Mouse (Mus musculus) frontal cortex, adult 2 months (tissue): ENCODE data around the gene Gng8. TPM values are rescaled to one million over a fixed set of nuclear protein-coding genes. Genes with fewer than 3 reads are reported as not detected.

Experiments
- polyA plus RNA-seq: library from polyadenylated mRNA; depleted of rRNA; stranded (reverse); fragments of >200 nt; gene quantifications from 2 replicates; pipeline ENCODE4 v1.2.3, GENCODE M21; 2012; rRNA removed

Gng8 gene
- polyA plus RNA-seq, 1 experiment = 5.9 TPM

Other genes starting within 250 kb of the Gng8 start
- 0.17 and 0.24 TPM in 2 replicates for gene Ceacam15, start 216.1 kb upstream of the Gng8 start, polyA plus RNA-seq
- 0.24 and 0.55 TPM in 2 replicates for gene Ceacam9, start 169.9 kb upstream of the Gng8 start, polyA plus RNA-seq
- 537 and 586 TPM in 2 replicates for gene Ap2s1, start 153.4 kb upstream of the Gng8 start, polyA plus RNA-seq
- 12.6 and 13.4 TPM in 2 replicates for gene Slc1a5, start 110.4 kb upstream of the Gng8 start, polyA plus RNA-seq
- 262 TPM in 2 replicates for gene Strn4, start 75.9 kb upstream of the Gng8 start, polyA plus RNA-seq
- gene Fkrp, start 75.1 kb upstream of the Gng8 start, polyA plus RNA-seq = 38.2 and 40.3 TPM in 2 replicates
- gene Prkd2, start 48.9 kb upstream of the Gng8 start, polyA plus RNA-seq = 6.4 and 6.7 TPM in 2 replicates
- 151 and 154 TPM in 2 replicates for gene Dact3, start 16.5 kb upstream of the Gng8 start, polyA plus RNA-seq
- gene Ptgir, start 14.7 kb downstream of the Gng8 start, polyA plus RNA-seq = 0.20 and 0.25 TPM in 2 replicates
- 1,679 and 1,948 TPM in 2 replicates for gene Calm3, start 32.3 kb downstream of the Gng8 start, polyA plus RNA-seq
- gene Pnmal2, start 52.9 kb downstream of the Gng8 start, polyA plus RNA-seq = 132 and 134 TPM in 2 replicates
- 63.1 and 73.0 TPM in 2 replicates for gene Pnmal1, start 67.9 kb downstream of the Gng8 start, polyA plus RNA-seq
- 58.7 and 72.7 TPM in 2 replicates for gene Gm42372, start 91.3 kb downstream of the Gng8 start, polyA plus RNA-seq
- gene Ccdc8, start 100.9 kb downstream of the Gng8 start, polyA plus RNA-seq = 2.1 and 2.6 TPM in 2 replicates
- gene Ppp5c, start 136.1 kb downstream of the Gng8 start, polyA plus RNA-seq = 236 and 239 TPM in 2 replicates
- gene Hif3a, start 170.6 kb downstream of the Gng8 start, polyA plus RNA-seq = 2.6 and 3.4 TPM in 2 replicates
- gene Psg16, start 182.3 kb downstream of the Gng8 start, polyA plus RNA-seq = 2.9 and 3.2 TPM in 2 replicates